Mouse (Mus musculus) forebrain, embryonic 13.5 days (tissue): ENCODE data around the gene Peli3. TPM values are rescaled to one million over a fixed set of nuclear protein-coding genes. Genes with fewer than 3 reads are reported as not detected.

Experiments used
- ATAC-seq: fragments of 200-750 bp; cut with Nextera tagmentation; 2 replicates; pipeline ENCODE4 v1.8.0; 2017
- H3K27ac ChIP-seq: fragments of 300-500 bp; sonication (generic); 2 replicates; pipeline ENCODE4 v1.5.1; 2015; ENCODE audit warnings: inconsistent platforms, mild to moderate bottlenecking, moderate library complexity
- H3K27me3 ChIP-seq: fragments of 300-500 bp; sonication (generic); 2 replicates; pipeline ENCODE4 v1.6.1; 2015; ENCODE audit warnings: mild to moderate bottlenecking, inconsistent platforms
- H3K36me3 ChIP-seq: fragments of 300-500 bp; sonication (generic); 2 replicates; pipeline ENCODE4 v1.6.1; 2015; ENCODE audit warnings: mild to moderate bottlenecking, inconsistent platforms; ENCODE audit not compliant: poor library complexity, severe bottlenecking
- H3K4me1 ChIP-seq: fragments of 300-500 bp; sonication (generic); 2 replicates; pipeline ENCODE4 v1.6.1; 2015; ENCODE audit warnings: inconsistent platforms
- H3K4me2 ChIP-seq: fragments of 300-500 bp; sonication (generic); 2 replicates; pipeline ENCODE4 v1.6.1; 2015; ENCODE audit warnings: inconsistent platforms, mild to moderate bottlenecking, moderate library complexity
- H3K4me3 ChIP-seq: fragments of 300-500 bp; sonication (generic); 2 replicates; pipeline ENCODE4 v1.5.1; 2015; ENCODE audit warnings: mild to moderate bottlenecking, inconsistent platforms
- H3K9ac ChIP-seq: fragments of 300-500 bp; sonication (generic); 2 replicates; pipeline ENCODE4 v1.6.1; 2015; ENCODE audit warnings: mild to moderate bottlenecking, inconsistent platforms
- H3K9me3 ChIP-seq: fragments of 300-500 bp; sonication (generic); replicated peaks from 2 replicates; pipeline ENCODE4 v1.6.1; 2016; ENCODE audit warnings: inconsistent platforms
- WGBS: fragments of 180-500 bp; shearing (Covaris S2); methylation state at CpG from one replicate; pipeline ENCODE4 v1.1.7; 2015; 5-methylcytosine and 5-hydroxymethylcytosine counted together
- polyA plus RNA-seq: library from polyadenylated mRNA; unstranded; fragments of >200 nt; fragmentation: Nextera tagmentation; extraction: Ambion mirVana; gene quantifications from 2 replicates; pipeline ENCODE4 v1.2.1, GENCODE M21; 2015

The Peli3 gene
- polyA plus RNA-seq, 1 experiment from 2014 or later, result 5.7 TPM

- Histone ChIP-seq H3K9me3 (no peaks in the 10 kb centered on the region), H3K4me2 (peak overlapping the region; percentile 86), H3K4me3 (peak overlapping the region; percentile 60), H3K4me1 (peaks cover 16% of the 10 kb centered on the region), H3K27ac (no peak overlapping the region; the same call in 1 of the 2 replicates), H3K9ac (peak overlapping the region; percentile 70), H3K27me3 (peaks cover 21% of the 10 kb centered on the region), H3K36me3 (no peaks in the 10 kb centered on the region)
- ATAC-seq, result peak; percentile 75
- WGBS, result 8% methylated on average over 13 of the region's 13 CpGs
Measured at GRCm38 (mm10) chr19:4943253-4943588, 294 bp upstream of the Peli3 start.

- Histone ChIP-seq H3K4me3 (no peak overlapping the region), H3K4me2 (no peak overlapping the region), H3K4me1 (peaks cover 9% of the 10 kb centered on the region; the same call in 1 of the 2 replicates), H3K27me3 (peaks cover 25% of the 10 kb centered on the region), H3K27ac (no peak overlapping the region), H3K9ac (no peak overlapping the region), H3K9me3 (no peaks in the 10 kb centered on the region), H3K36me3 (peaks cover 6% of the 10 kb centered on the region; the same call in 1 of the 2 replicates)
- no peak for ATAC-seq
- 88% methylated on average over 17 of the region's 17 CpGs for WGBS
Measured at GRCm38 (mm10) chr19:4937444-4938310, 5.2 kb downstream of the Peli3 start.

- H3K4me1 ChIP-seq, result peaks cover 4% of the 10 kb centered on the region; the same call in 1 of the 2 replicates
- no peaks in the 10 kb centered on the region for H3K9me3 ChIP-seq
- peaks cover 6% of the 10 kb centered on the region; the same call in 1 of the 2 replicates for H3K36me3 ChIP-seq
- H3K4me3 ChIP-seq, result no peak overlapping the region
- H3K27ac ChIP-seq, result no peak overlapping the region
- H3K9ac ChIP-seq, result no peak overlapping the region
- ATAC-seq, result no peak
- 90% methylated on average over 2 of the region's 2 CpGs for WGBS
- peaks cover 22% of the 10 kb centered on the region for H3K27me3 ChIP-seq
- H3K4me2 ChIP-seq, result no peak overlapping the region
Measured at GRCm38 (mm10) chr19:4936896-4937295, 6.0 kb downstream of the Peli3 start.

GRCm38 (mm10) chr19:4928781-4929180 lies 14.1 kb downstream of the Peli3 start:
- peaks cover 25% of the 10 kb centered on the region for H3K4me1 ChIP-seq
- no peak for ATAC-seq
- peak overlapping the region; percentile 68 for H3K9ac ChIP-seq
- peak overlapping the region; percentile 84 for H3K4me2 ChIP-seq
- 58% methylated on average over 5 of the region's 5 CpGs for WGBS
- peak overlapping the region; percentile 74 for H3K4me3 ChIP-seq
- no peaks in the 10 kb centered on the region for H3K9me3 ChIP-seq
- no peaks in the 10 kb centered on the region for H3K27me3 ChIP-seq
- H3K27ac ChIP-seq, result peak overlapping the region; percentile 62; the same call in 1 of the 2 replicates
- H3K36me3 ChIP-seq, result peaks cover 23% of the 10 kb centered on the region

GRCm38 (mm10) chr19:4927904-4928531 lies 14.9 kb downstream of the Peli3 start, which contains the start of gene Dpp3:
Dpp3 (minus strand) TSS chr19:4928287.
- Histone ChIP-seq H3K4me3 (peak within 1 kb of the TSS; percentile 74), H3K27ac (peak within 1 kb of the TSS; percentile 62), H3K36me3 (peaks cover 30% of the 10 kb centered on the region), H3K4me2 (peak within 1 kb of the TSS; percentile 84), H3K4me1 (peaks cover 25% of the 10 kb centered on the region), H3K27me3 (no peaks in the 10 kb centered on the region), H3K9me3 (no peaks in the 10 kb centered on the region), H3K9ac (peak within 1 kb of the TSS; percentile 68)
- ATAC-seq, result peak; percentile 98
- under 1% methylated on average over 32 of the region's 32 CpGs for WGBS

GRCm38 (mm10) chr19:4925121-4925860 lies 17.6 kb downstream of the Peli3 start:
- ATAC-seq, result no peak
- Histone ChIP-seq H3K9me3 (no peaks in the 10 kb centered on the region), H3K4me2 (no peak overlapping the region), H3K27ac (no peak overlapping the region), H3K27me3 (no peaks in the 10 kb centered on the region), H3K36me3 (peaks cover 57% of the 10 kb centered on the region), H3K4me1 (peaks cover 25% of the 10 kb centered on the region), H3K9ac (no peak overlapping the region), H3K4me3 (no peak overlapping the region)
- 97% methylated on average over 11 of the region's 11 CpGs for WGBS

GRCm38 (mm10) chr19:4919652-4920051 lies 23.3 kb downstream of the Peli3 start:
- H3K4me1 ChIP-seq, result no peaks in the 10 kb centered on the region
- 85% methylated on average over 6 of the region's 6 CpGs for WGBS
- H3K27ac ChIP-seq, result no peak overlapping the region
- peaks cover 97% of the 10 kb centered on the region for H3K36me3 ChIP-seq
- no peaks in the 10 kb centered on the region for H3K27me3 ChIP-seq
- no peaks in the 10 kb centered on the region for H3K9me3 ChIP-seq
- H3K4me2 ChIP-seq, result no peak overlapping the region
- H3K4me3 ChIP-seq, result no peak overlapping the region
- no peak overlapping the region for H3K9ac ChIP-seq
- ATAC-seq, result no peak

- WGBS, result 91% methylated on average over 10 of the region's 10 CpGs
- ATAC-seq, result no peak
- no peak overlapping the region for H3K9ac ChIP-seq
- H3K27me3 ChIP-seq, result no peaks in the 10 kb centered on the region
- H3K4me1 ChIP-seq, result no peaks in the 10 kb centered on the region
- H3K27ac ChIP-seq, result no peak overlapping the region
- H3K9me3 ChIP-seq, result no peaks in the 10 kb centered on the region
- H3K4me3 ChIP-seq, result no peak overlapping the region
- no peak overlapping the region for H3K4me2 ChIP-seq
- peaks cover 100% of the 10 kb centered on the region for H3K36me3 ChIP-seq
Measured at GRCm38 (mm10) chr19:4916827-4917226, 26.1 kb downstream of the Peli3 start.

- no peak for ATAC-seq
- Histone ChIP-seq H3K36me3 (peaks cover 100% of the 10 kb centered on the region), H3K9me3 (no peaks in the 10 kb centered on the region), H3K27me3 (no peaks in the 10 kb centered on the region), H3K4me2 (no peak overlapping the region), H3K27ac (no peak overlapping the region), H3K9ac (no peak overlapping the region), H3K4me3 (no peak overlapping the region), H3K4me1 (no peaks in the 10 kb centered on the region)
- WGBS, result 89% methylated on average over 15 of the region's 15 CpGs
Measured at GRCm38 (mm10) chr19:4915924-4916603, 26.9 kb downstream of the Peli3 start.

- no peaks in the 10 kb centered on the region for H3K9me3 ChIP-seq
- H3K27ac ChIP-seq, result no peak overlapping the region
- H3K9ac ChIP-seq, result no peak overlapping the region
- no peaks in the 10 kb centered on the region for H3K27me3 ChIP-seq
- no peak for ATAC-seq
- H3K36me3 ChIP-seq, result peaks cover 73% of the 10 kb centered on the region
- WGBS, result 93% methylated on average over 7 of the region's 7 CpGs
- no peak overlapping the region for H3K4me2 ChIP-seq
- peaks cover 16% of the 10 kb centered on the region for H3K4me1 ChIP-seq
- H3K4me3 ChIP-seq, result no peak overlapping the region
Measured at GRCm38 (mm10) chr19:4909376-4909775, 33.6 kb downstream of the Peli3 start.

GRCm38 (mm10) chr19:4908107-4908506 lies 34.8 kb downstream of the Peli3 start:
- Histone ChIP-seq H3K4me1 (peaks cover 16% of the 10 kb centered on the region), H3K27ac (no peak overlapping the region), H3K9me3 (no peaks in the 10 kb centered on the region), H3K36me3 (peaks cover 69% of the 10 kb centered on the region), H3K4me3 (no peak overlapping the region), H3K4me2 (no peak overlapping the region), H3K27me3 (no peaks in the 10 kb centered on the region), H3K9ac (no peak overlapping the region)
- no peak for ATAC-seq
- WGBS, result 84% methylated on average over 4 of the region's 4 CpGs
